Mouse (Mus musculus) adrenal gland, postnatal 36 days (tissue): ENCODE measurements around the gene Tnp1. TPM values are rescaled to one million over a fixed set of nuclear protein-coding genes. Genes with fewer than 3 reads are reported as not detected.

Source experiments
- DNase-seq, 2 experiments: peaks; one replicate each; pipeline ENCODE4 v3.0.0; 2021; ENCODE audit warnings: mixed read lengths in 1 of 2
- total RNA-seq, 2 experiments: library from RNA; stranded (reverse); gene quantifications; 2 replicates each; pipeline ENCODE4 v1.2.3; 2021

Tnp1 gene
- total RNA-seq, 2 experiments from 2014 or later, result not detected

DNA sequence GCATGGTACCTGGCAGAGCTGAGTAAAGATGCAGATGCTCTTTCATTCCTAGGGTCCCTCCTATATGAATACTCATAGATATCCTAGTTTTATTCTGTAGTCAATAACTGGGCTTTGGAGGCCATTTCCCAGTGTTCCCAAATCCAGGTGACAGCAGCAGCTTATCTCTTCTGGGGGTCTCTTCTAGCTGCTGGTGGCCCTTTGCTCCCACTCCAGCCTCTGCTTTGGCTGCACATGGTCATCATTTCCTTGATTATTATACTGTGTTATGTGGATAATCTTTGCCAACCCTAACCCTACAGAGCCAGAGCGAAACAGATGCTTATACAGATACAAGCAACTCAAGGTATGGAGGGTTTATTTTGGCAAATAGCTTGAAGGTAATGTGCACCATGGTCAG is 8.9 kb downstream of the Tnp1 start:
- DNase-seq, result no peak

DNA sequence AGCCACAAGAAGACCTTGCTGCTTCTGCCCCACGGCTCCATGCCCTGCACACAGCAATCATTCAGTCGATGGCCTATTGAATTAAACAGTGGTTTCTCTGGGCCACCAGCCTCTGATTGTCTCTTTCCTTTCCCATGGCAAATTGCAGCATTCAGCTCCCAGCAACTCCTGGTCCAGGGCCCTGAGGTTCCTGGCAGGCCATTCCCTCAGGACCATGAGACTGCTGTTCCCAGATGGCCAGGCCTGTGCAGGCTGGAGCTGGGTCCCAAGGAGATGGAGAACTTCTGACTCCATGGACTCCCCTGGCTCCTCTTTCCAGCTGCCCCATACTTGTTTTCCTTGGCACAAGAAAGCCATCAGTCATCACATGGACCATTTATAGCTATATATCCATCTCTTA is 10.8 kb downstream of the Tnp1 start:
- no peak for DNase-seq

DNA sequence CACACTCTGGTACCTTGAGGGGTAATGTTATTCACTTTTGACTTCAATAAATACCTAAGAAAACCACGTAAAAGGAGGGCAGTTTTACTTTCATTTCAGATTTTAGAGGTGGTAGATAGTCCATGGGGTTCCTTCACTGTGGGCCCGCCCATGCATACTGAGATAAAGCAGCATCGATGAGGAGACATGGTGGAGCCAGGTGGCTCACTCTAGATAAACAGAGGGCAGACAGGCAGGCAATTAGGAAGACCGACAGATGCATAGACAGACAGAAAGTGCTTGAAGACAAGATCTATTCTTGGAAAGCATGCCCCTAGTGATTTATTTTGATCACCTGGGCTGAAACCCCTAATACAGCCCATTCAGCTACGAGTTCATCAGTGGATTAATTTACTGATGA is 13.1 kb downstream of the Tnp1 start:
- DNase-seq, result no peak

DNA sequence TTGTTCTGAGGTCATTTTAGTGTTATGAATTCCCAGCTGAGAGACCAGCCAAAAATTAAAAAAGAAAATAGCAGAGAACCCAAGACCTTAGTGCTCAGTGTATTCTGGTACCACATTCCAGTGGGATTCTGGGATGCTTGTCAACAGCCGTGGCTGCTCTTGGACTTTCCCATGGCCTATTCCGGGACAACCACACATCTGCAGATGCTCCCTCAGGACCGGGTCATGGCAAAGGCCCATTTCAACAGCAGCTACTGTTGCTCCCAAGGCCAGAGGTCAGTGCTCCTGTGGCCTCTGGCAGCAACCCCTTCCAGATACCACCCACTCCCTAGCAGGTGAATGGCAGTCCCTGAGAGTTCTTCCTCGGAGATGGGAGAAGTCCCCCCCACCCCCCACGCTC is 13.7 kb downstream of the Tnp1 start:
- no peak for DNase-seq

DNA sequence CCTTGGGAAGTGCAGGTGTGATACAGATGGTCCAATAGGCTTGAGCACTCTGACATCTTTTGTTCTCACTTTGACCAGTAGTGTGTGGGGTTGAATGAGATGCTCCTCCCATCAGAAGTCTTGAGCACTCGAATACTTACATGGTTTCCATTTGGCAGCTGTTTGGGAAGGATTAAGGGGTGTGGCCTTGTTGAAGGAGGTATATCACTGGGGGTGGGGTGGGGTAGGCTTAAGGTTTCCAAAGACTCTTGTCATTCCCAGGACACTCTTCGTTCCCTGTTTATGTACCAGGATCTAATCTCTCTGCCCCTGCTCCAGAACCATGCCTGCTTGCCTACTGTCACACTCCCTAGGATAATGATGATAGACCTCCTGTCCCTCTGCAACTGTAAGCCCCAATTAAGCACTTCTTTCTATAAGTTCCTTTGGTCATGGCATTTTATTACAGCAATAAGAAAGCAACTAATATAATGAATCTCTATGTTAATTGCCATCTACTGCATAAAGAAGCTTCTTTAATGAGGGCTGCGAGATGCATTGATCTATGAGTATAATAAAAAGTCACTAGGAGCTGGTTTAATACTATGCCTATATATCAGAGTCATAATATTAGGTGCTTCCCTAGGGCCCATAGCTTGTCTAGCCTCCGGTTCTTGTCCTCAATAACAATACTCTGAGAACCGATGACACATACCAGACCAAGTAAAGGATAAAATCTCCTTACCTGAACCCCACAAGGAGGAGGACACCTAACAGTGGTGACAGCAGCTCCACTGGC is 20.8 kb downstream of the Tnp1 start:
- no peak for DNase-seq

DNA sequence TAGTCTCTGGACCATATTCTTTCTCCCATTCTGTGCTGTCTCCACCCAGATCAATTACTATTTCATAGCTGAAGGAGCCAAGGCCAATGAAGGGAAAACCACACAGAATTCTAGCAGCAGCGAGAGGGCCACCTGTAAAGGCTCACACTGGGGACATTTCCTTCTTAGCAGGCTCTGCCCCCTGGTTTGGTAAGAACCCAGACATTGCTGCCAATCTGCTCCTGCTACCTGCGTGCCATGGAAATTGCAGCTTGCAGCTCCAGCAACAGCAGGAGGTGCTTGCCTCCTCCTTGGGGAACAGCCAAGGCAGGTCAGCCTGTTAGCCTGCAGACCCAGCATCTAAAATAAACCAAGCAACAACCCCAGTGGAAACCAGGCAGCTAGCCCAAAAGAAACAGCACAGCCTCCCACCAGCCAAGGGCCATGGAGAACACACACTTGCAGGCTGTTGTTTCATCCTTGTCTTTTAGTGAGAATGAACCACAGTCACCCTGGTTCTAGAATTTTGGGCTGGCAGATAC is 22.7 kb downstream of the Tnp1 start:
- no peak for DNase-seq

DNA sequence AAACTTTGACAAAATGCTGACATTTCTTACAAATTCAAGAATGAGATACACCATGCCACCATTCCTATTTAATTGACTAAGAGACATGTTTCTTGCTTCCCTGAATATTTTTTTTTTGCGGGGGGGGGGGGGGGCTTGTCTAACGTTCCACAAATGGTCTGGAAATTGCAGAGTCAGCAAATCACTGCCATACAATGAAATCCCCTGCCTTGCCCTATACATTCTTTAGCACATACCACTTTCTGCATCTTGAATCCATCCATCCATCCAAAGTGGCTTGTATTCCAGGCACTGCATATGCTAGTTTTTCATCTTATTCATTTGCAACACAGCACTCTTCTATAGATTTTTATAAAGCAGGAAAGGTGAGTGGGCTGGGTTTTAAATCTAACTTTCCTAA is 23.5 kb downstream of the Tnp1 start:
- DNase-seq, result no peak

DNA sequence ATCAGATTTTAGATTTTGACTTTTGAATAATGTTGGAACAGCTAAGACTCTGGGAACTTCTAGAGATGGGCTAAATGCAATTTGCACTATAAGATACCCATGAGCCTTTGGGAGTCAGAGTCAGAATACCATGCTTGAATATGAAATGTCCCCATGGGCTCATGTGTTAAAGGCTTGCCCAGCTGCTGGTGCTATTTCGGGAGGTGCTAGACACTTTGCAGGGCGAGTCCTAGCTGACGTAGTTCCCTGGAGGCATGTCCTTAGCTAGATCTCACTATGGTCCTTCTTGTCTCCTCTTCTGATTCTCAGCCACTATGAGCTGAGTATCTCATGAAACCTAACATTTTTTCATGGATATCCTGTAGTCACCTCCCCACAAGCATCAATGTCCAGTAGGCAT is 26.8 kb downstream of the Tnp1 start:
- no peak for DNase-seq

DNA sequence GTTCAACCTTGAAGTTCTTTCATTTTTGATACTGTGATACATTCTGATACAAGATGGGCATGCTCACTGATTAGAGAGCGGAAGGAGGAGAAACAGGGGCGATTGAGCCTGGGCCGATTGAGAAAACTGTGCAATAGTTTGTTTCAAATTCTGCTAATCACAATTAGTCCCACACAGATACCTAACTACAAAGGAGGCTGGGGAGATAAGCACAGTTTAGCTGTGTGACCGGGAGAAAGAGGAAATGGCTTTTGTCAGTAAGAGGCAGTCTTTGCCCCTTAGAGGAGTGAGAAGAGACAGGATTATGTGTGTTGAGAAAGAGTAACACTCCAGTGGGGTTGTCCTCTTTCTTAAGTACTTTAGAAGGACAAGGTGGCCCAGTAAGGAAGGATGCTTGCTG is 29.0 kb downstream of the Tnp1 start:
- no peak for DNase-seq

DNA sequence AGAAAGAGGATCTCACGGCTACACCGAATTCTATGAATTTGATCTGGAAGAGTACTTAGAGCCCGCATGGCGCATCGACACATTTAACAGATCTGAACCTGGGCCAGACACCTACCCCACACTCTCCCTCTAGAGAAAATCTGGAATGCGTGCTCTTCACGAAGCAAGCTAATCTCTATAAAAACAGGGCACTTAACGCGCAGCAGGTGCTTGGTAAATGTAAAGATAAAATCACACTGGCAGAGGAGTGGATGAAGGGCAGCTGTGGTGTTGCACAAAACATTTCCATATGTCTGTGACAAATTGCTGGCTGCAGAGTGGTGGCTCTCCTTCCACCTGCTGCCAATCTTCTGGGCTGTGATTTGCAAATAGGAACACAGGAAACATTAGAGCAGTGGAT is 36.8 kb downstream of the Tnp1 start:
- no peak for DNase-seq

DNA sequence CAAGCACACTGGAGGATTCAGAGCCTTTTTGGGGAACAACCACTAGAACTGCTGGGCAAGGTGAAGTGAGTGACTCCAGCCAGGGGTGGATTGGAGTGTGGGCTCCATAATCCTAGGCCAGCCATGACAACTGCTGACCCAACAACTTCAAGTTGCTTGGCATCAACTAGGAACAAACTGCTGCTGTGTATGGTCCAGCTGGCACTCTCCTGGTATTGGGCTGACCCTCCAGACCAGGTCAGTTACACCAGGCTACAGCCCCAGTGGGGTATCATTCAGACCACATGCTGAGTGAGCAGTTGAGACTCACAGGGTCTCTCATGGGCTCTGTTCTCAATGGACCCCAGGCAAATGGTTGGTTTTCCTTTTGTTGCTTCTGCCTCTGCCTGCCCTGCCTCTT is 41.5 kb downstream of the Tnp1 start:
- DNase-seq, result no peak

DNA sequence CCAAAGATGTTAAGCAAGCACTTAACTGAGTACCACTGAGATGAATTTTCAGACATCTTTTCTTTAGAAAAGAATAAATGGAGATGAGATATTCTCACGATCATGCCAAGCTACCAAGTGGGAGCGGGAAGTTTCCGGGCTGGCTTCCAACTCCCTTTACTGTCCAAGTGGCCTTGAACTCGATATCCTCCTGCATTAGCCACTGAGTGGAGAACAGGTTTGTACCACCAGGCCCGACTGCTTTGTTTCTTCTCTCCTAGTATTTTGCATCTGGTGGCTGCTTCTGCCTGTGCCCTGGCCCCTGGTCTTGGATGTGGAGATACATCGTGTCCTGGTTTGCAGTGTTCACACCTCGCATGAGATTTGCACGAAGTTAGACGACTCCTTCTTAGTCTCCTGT is 45.2 kb downstream of the Tnp1 start:
- peak; percentile 47 to 54 for DNase-seq

DNA sequence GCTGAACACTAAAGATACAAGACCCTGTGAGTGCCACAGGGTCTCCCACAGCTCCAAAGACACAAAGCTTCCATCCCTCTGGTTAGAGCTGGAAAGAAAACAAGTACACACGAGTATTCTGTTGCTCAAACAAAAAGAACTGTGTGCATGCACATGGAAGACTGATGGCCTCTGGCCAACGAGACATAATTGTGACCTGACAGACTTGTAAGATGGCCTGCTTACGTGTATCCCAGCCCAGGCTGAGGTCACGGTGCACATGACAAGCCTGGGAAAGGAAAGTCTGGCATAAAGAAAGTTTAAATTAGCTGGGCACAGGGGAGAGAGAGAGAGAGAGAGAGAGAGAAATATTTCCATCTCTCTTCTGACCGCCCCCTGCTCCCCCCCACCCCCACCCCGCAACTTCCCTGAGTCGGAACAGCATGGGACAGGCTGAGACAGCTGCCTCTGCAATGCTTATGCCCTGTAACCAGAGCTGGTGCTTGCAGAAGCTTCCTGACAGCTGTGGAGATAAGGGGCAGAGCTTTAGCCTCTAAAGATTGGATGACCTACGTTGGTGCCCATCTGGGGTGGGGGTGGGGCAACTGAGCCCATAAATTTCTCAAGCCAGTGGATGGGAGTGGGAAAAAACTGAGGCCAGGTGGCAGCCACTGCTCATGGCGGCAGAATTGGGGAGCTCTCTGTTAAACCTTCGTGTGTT is 46.4 kb downstream of the Tnp1 start:
- DNase-seq, result no peak

DNA sequence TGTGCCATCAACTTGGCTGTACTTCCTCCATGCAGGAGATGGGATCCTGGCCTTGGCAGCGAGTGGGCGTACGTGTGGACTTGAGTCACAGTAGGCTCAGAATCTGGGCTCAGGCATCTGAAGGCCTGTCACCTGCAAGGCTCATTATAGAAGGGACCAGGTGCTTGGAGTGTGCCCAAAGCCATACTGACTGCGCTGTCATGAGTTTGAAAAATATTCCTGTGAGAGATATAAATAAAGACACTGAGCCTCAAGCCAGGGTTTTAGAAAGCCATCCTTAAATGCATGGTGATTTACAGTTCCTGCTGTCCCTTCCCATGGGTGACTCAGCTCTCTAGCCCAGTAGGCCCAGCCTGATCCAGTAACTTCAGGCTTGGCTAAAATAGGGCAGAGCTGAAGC is 49.3 kb downstream of the Tnp1 start:
- peak; percentile 24 to 45 for DNase-seq

Other genes with a start within 250 kb of the Tnp1 start
- 1 to 10 TPM; 1.8 to 2.0 TPM for gene Igfbp2, start 191.4 kb downstream of the Tnp1 start, total RNA-seq
- 100 to 1,000 TPM in 1 of 2 experiments, 10 to 100 TPM in 1; 56.7 to 109 TPM for gene Igfbp5, start 141.0 kb downstream of the Tnp1 start, total RNA-seq